Mouse (Mus musculus): ENCODE data around the gene Catsperb. TPM values are rescaled to one million over a fixed set of nuclear protein-coding genes. Genes with fewer than 3 reads are reported as not detected.

Catsperb gene
- polyA plus RNA-seq (2017; shearing (Covaris generic)): not detected

GRCm38 (mm10) chr12:101404353-101404752, at the start of gene Catsperb:
Gene Catsperb (plus strand): TSS chr12:101404653.

Data from activated CD4-positive, CD25-positive, alpha-beta regulatory T cell, adult 9 weeks (primary cell).